Mouse (Mus musculus) neutrophil, adult 5-6 weeks (primary cell): ENCODE data around the gene Col6a5. TPM values are rescaled to one million over a fixed set of nuclear protein-coding genes. Genes with fewer than 3 reads are reported as not detected.

Source experiments
- ATAC-seq: fragments of 151-379, 151-347 bp; 2 replicates; pipeline ENCODE4 v1.8.0; 2017; ENCODE audit warnings: mild to moderate bottlenecking, moderate TSS enrichment; ENCODE audit not compliant: insufficient number of reproducible peaks, poor library complexity, low FRiP score, severe bottlenecking; ENCODE audit errors: extremely low read depth
- total RNA-seq: library from RNA; stranded (forward); fragments of 200-1000 nt; gene quantifications from 2 replicates; pipeline ENCODE4 v1.2.3, GENCODE M21; 2017

Gene Col6a5
- total RNA-seq, 1 experiment from 2014 or later = 0.12 TPM

DNA sequence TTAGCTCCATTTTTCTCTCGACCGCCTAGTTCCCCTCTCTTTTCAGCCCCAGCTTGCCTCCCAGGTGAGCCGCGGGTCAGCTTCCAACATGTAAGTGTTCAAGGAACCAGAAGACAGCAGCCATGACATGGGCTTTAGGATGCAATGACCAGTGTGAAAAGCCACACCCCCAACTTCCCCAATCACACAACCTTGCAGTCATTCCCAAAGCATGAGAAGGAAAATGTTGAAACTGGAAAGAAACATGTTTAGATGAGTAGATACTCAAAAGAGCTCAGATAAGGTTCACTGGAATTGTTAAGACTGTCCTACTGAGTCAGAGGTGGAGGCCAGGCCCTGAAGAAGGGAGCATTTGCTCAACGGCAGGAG lies 121.3 kb downstream of the Col6a5 start:
- no peak for ATAC-seq

DNA sequence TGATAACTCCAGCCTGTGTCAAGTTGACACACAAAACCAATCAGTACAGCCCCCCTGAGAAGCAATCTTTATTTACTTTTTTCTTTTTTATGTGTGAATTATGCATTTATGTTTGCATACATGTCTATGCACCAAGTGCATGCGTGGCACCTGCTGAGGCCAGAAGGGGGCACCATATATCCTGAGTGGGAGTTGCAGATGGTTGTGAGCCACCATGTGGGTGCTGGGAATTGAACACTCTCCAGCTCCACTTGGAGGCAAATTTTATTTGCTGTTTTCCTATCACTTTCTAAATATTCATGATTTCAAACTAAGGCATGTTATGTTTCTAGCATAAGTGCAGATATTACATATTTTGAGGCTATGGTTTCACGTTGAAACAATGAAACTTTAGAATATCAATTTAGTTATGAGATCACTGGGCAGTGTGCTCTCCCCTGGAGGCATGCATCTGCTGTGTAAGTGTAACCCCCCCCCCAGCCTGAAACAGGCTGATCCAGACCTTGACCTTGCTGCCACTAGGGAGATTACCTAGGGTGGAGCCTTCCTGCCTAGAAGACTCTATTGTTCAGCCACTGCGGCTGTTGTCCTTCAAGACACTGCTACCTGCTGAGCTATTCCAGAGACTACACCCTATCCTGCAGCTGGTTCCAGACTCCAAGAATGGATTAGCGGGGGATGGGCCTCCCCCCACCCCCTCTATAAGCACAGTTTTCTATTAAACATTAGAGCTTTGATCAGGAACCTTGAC lies 121.9 kb downstream of the Col6a5 start:
- ATAC-seq = no peak

DNA sequence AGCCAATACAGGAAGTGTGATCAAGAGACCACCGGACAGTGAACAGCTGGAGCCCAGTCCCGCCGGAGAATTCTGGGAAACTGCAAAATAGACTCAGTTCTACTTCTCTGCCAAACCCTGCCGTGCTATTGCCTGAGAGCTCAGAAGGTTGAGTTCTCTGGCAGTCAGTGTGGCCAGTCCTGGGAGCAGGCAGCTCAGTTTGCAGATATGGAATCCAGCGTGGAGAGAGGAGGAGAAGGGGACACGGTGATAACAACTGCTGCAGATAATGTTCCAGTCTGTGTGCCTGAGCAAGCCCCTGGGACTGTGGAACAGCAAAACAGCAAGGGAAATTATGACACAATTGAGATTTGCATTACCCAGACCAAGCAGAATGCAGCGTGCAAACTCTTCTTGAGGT lies 124.9 kb downstream of the Col6a5 start:
- no peak for ATAC-seq

DNA sequence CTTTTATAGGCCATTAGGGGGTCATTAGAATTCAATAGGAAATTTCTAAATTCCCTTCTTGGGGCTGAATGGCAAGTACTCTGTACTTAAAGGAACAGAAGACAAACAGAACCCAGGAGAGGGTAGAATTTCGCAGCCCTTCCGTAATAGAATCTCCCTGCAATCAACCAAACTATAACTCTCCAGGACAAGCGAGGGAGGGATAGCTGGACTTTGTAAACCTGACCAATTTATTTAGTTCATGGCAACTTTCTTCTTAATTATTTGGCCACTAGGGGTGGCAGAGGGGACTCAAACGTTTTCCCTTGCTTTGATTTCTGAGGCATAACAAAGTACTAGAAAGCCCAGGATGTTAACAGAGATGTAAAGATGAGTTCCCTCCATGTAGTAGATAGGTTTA lies 125.6 kb downstream of the Col6a5 start:
- no peak for ATAC-seq

DNA sequence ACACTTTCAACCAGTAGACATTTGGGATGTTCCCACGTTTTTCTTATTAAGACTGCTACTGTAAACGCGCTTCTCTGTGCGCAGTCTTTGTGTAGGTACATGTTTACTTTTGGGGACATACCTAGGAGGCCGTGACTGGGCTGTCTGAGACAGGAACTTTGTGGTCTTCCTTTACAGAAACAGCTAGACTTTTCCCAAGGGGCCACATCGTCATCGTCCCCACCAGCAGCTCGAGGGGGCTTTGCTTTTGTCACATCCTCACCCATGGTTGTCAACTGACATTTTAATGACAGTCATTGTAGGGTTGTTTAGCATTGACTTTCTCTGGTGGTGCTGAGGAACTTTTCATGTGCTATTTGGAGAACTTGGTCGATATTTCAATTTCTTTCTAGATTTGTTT lies 129.2 kb downstream of the Col6a5 start:
- no peak for ATAC-seq

DNA sequence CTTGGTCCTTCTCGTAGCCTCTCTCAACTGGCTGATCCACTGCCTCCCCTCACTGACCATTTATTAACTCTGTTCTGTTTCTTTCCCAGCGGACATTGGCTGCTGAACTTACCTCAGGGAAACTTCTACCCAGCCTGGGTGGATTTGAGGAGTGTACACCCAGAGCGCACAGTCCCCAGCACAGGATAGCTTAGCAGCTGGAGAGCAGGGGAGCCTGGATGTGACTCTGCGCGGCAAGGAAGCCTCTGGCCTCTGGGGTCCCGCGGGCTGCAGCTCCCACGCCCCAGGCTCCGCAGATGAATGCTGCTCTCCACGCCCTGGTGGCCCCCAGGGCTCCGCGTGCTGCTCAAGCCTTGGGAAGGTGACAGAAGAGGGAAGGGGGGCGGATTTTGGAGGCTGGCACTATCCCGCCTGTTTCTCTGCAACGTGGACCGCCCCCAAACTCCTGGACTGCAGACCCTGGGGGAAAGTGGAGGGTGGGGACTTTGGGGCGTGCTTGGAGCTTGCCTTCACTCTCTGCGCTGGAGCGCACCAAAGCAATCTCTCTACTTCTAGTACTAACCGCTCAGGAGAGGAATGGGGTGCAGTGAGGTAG lies 132.6 kb downstream of the Col6a5 start, which contains the start of gene Col6a6:
Gene Col6a6, minus strand, starts transcription at position 370 of the 595 bp plus-strand sequence.
- ATAC-seq = no peak

DNA sequence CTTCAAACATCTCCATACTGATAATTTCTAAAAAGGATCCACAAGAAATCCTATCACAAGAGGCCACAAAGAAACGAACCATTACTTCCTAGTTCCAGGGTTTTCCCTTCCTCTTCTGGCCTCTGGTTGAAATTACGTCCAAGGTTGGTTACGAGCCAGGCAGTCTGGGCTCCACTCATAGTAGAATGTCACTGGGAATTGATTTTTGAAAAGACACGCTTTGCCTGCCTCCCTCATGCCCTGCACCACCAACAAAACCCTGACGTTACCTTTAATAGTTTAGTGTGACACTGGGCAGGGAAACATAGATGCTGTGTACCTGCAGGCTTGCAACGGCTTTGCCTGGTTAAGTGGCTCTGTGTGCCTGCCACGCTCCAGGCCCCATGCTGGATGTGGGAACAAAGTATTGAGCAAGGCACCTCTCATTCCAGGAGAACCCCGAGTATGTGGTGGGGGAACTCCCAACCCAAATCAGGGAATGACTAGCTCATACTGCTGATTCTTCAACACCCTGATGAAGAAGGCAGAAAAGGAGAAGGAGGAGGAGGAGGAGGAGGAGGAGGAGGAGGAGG lies 133.3 kb downstream of the Col6a5 start:
- no peak for ATAC-seq

DNA sequence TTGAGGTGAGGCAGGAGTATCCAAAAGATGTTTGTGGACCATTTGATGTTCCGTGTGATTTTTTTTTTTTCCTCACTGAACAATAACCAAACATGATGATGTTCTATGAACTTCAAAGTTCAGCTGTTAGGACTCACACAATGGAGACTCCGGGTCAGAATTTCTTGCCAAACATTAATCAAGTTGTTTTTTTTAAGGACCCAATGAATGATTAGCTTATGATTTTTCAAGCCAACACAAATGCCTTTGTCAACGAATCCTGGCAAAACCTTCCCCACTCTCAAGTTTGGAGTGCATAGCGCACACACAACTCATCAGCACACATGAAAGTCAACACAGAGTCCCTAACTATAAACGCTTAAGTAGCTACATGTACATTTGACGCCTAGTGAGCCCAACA lies 139.7 kb downstream of the Col6a5 start:
- ATAC-seq = no peak

DNA sequence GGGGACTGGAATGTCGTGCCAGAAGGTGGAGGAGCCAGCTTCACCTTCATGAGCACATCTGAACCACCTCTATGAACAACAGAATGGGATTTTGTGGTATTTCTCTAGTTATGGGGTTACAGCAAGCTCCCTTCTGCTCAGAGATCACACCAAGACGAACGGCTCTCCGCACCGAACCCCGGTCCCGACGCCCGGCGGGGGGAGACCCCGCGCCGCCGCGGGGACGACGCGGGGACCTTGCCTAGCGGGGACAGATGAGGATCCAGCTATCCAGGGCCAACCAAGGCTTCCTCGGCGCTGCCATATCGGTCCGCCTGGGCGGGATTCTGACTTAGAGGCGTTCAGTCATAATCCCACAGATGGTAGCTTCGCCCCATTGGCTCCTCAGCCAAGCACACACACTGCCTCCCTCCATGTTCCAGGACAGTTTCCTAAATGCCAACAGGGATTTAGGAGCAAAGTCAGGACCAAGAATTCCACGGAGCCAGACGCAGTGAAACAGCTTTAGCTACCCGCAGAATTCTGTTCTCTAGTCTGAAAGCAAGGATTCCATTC lies 141.2 kb downstream of the Col6a5 start:
- ATAC-seq = peak; percentile 30; the same call in 1 of the 2 replicates

DNA sequence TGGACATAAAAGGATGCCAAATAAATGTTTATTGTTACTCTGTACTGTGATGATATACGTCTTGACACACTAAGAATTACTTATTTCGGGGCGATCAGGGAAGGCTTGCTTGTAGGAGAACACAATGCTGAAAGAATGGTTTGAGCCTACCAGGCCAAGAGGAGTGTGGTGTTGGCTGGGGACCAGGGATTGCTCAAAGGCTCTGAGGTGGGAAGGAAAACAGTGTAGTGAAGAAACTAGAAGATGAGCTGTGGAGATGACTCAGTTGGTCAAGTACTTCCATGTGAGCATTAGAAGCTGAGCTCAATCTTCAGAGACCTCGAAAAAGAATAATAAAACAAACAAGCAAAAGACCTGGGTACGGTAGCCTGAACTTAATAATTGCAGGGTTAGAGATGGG lies 146.0 kb downstream of the Col6a5 start:
- no peak for ATAC-seq

DNA sequence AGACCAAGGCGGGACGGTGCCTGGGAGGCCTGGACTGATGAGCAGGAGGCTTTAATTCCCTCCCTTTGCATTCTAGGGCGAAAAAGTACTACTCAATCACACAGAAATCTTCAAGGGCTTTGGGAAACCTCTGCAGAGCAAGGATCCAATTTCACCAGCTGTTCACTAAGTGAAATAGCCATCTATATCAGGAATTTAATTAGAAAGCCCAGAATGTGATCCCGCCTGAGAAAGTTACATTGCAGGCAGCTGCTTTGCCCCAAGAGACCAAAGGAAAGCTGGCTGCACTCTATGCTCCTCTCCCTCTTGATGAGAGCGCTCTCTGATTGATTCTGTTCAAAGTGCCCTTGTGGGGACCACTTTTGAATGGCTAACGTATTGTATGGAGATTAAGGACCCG lies 149.0 kb downstream of the Col6a5 start:
- ATAC-seq = no peak

DNA sequence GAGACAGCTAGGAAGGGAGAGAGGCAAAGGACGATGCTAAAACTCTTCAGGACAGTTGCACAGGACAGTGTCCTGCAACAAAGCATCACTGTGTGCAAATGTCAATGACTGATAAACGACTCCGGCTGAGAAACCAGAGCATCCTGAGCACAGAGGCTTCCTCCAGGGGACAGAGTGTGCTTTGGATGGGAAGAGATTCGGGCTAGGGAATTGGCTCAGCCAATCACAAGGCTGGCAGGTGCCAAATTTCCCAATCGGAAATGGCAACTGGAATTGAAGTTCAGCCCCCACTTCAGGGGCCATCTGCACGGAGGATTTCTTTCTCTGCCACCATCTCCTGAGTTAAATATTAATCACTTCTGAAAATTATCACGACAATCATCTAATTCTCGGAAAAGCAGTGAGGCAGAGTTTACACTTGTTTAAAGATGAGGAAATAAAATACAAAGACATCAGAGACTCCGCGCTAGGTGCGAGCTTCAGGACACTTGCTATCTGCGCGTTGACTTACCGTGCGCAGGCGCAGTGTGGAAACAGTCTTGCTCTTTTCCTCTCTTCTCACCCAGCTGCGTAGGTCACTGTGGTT lies 151.4 kb downstream of the Col6a5 start:
- no peak for ATAC-seq

Other genes starting within 250 kb of the Col6a5 start
- gene Col6a6, start 132.5 kb downstream of the Col6a5 start, total RNA-seq = not detected in 2 replicates
- not detected in 2 replicates for gene Col6a4, start 136.1 kb upstream of the Col6a5 start, total RNA-seq
- gene Glyctk, start 197.5 kb upstream of the Col6a5 start, total RNA-seq = 3.7 and 4.2 TPM in 2 replicates
- 69.2 and 80.1 TPM in 2 replicates for gene Wdr82, start 210.3 kb upstream of the Col6a5 start, total RNA-seq
- gene Ppm1m, start 239.1 kb upstream of the Col6a5 start, total RNA-seq = 48.0 and 59.0 TPM in 2 replicates
- gene Twf2, start 242.5 kb upstream of the Col6a5 start, total RNA-seq = 102 and 111 TPM in 2 replicates